Mouse (Mus musculus) limb, embryonic 14.5 days (tissue): ENCODE measurements at regions not wholly inside any gene's neighbourhood (a gene's known extent, or its start where the extent isn't known, plus 50 kb on each side); places are given as distances from the start of the nearest gene placed in this dataset.
"Not testable (repeated sequence)": the region's sequence is repeated elsewhere in the genome, so short reads cannot be mapped to it uniquely, and the experiment has no call there.

Experiments used
- ATAC-seq: fragments of 200-750 bp; cut with Nextera tagmentation; 2 replicates; pipeline ENCODE4 v1.8.0; 2017; ENCODE audit warnings: low read depth, moderate number of reproducible peaks, moderate TSS enrichment; ENCODE audit not compliant: low FRiP score
- DNase-seq: peaks from one replicate; pipeline ENCODE4 v3.0.0-alpha.2; 2015; ENCODE audit warnings: low spot score
- H3K27ac ChIP-seq: fragments of 300-500 bp; sonication (generic); replicated peaks from 2 replicates; pipeline ENCODE4 v1.5.1; 2014; ENCODE audit warnings: low read depth, mild to moderate bottlenecking, low read length, moderate library complexity, mixed read lengths
- H3K27me3 ChIP-seq: fragments of 300-500 bp; sonication (generic); 2 replicates; pipeline ENCODE4 v1.6.1; 2014; ENCODE audit warnings: low read length, mixed read lengths; ENCODE audit not compliant: control insufficient read depth, insufficient read depth
- H3K36me3 ChIP-seq: fragments of 300-500 bp; sonication (generic); 2 replicates; pipeline ENCODE4 v1.6.1; 2014; ENCODE audit warnings: mild to moderate bottlenecking, low read length, moderate library complexity, mixed read lengths; ENCODE audit not compliant: control insufficient read depth, insufficient read depth
- H3K4me1 ChIP-seq: fragments of 300-500 bp; sonication (generic); 2 replicates; pipeline ENCODE4 v1.6.1; 2014; ENCODE audit warnings: antibody characterized with exemption, low read length, mixed read lengths; ENCODE audit not compliant: control insufficient read depth, insufficient read depth
- H3K4me2 ChIP-seq: fragments of 300-500 bp; sonication (generic); replicated peaks from 2 replicates; pipeline ENCODE4 v1.6.1; 2014; ENCODE audit warnings: low read depth, mild to moderate bottlenecking, low read length, moderate library complexity; ENCODE audit not compliant: severe bottlenecking
- H3K4me3 ChIP-seq: fragments of 300-500 bp; sonication (generic); replicated peaks from 2 replicates; pipeline ENCODE4 v1.5.1; 2014; ENCODE audit warnings: low read length
- H3K9ac ChIP-seq: fragments of 300-500 bp; sonication (generic); 2 replicates; pipeline ENCODE4 v1.6.1; 2014; ENCODE audit warnings: mild to moderate bottlenecking, low read depth, low read length, moderate library complexity; ENCODE audit not compliant: severe bottlenecking
- H3K9me3 ChIP-seq: fragments of 300-500 bp; sonication (generic); 2 replicates; pipeline ENCODE4 v1.6.1; 2016; ENCODE audit warnings: low read length; ENCODE audit not compliant: control insufficient read depth
- POLR2A ChIP-seq: fragments of 200-500 bp; IDR thresholded peaks from 2 replicates; pipeline ENCODE4 v1.8.0; 2012; ENCODE audit warnings: inconsistent platforms, mild to moderate bottlenecking, moderate library complexity, borderline replicate concordance; ENCODE audit not compliant: insufficient read depth, insufficient read length; ENCODE audit errors: extremely low read depth
- WGBS: fragments of 180-500 bp; shearing (Covaris S2); extraction: QIAGEN DNeasy Blood & Tissue Kit; methylation state at CpG from one replicate; pipeline ENCODE4 v1.1.7; 2014; 5-methylcytosine and 5-hydroxymethylcytosine counted together

DNA sequence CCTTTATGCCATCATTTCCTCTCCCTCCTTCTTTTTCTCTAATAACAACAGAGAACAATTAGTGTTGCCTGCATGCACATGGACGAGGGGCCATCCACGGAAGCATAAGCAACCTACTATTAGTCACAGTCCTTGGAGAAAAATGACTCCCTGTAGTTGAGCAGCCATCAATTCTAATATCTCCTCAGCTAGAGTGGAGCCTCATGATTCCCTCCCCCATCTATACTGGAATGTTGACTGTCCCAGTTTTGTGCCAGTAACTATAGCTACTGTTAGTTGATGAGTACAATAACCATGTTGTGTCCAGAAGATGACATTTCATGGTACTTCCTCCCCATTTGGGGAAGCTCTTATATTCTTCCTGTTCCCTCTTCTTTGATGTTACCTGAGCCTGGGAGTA lies 64.3 kb upstream of the Rtn4 start:
- no peaks in the 10 kb centered on the region for H3K9me3 ChIP-seq
- no peaks in the 10 kb centered on the region for H3K27me3 ChIP-seq
- H3K27ac ChIP-seq: no peak overlapping the region
- 57% methylated on average over 2 of the region's 2 CpGs for WGBS
- DNase-seq (no peak), ATAC-seq (no peak)
- no peak overlapping the region for H3K4me2 ChIP-seq
- H3K4me1 ChIP-seq: no peaks in the 10 kb centered on the region
- H3K4me3 ChIP-seq: no peak overlapping the region
- H3K9ac ChIP-seq: no peak overlapping the region
- TF ChIP-seq POLR2A: no peak
- no peaks in the 10 kb centered on the region for H3K36me3 ChIP-seq

GRCm38 (mm10) chr11:29632486-29632885 lies 60.3 kb upstream of the Rtn4 start:
- no peak for TF ChIP-seq POLR2A
- ATAC-seq (no peak), DNase-seq (no peak)
- Histone ChIP-seq H3K4me1 (peaks cover 9% of the 10 kb centered on the region; the same call in 1 of the 2 replicates), H3K9me3 (no peaks in the 10 kb centered on the region), H3K4me2 (no peak overlapping the region), H3K27ac (no peak overlapping the region), H3K27me3 (no peaks in the 10 kb centered on the region), H3K36me3 (no peaks in the 10 kb centered on the region), H3K9ac (no peak overlapping the region), H3K4me3 (no peak overlapping the region)
- WGBS: 74% methylated on average over 1 of the region's 1 CpGs

DNA sequence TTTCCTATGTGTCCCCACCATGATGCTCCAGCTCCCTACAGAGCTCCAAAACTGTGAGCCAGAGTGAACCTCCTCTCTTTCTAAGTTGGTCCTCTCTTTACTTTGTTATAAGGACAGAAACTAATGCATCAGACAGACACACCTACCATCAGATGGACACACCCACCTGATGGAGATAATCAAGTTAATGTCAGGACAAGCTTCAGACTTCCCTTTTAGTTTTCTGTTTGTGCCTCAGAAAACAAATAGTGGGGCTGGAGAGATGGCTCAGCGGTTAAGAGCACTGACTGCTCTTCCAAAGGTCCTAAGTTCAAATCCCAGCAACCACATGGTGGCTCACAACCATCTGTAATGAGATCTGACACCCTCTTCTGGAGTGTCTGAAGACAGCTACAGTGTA lies 59.5 kb upstream of the Rtn4 start:
- not testable (repeated sequence) for H3K4me3 ChIP-seq, DNase-seq, H3K27me3 ChIP-seq, H3K9ac ChIP-seq, H3K27ac ChIP-seq, H3K9me3 ChIP-seq, H3K36me3 ChIP-seq, ATAC-seq, H3K4me2 ChIP-seq
- WGBS: 73% methylated on average over 1 of the region's 1 CpGs
- peaks cover 16% of the 10 kb centered on the region; the same call in 1 of the 2 replicates for H3K4me1 ChIP-seq

DNA sequence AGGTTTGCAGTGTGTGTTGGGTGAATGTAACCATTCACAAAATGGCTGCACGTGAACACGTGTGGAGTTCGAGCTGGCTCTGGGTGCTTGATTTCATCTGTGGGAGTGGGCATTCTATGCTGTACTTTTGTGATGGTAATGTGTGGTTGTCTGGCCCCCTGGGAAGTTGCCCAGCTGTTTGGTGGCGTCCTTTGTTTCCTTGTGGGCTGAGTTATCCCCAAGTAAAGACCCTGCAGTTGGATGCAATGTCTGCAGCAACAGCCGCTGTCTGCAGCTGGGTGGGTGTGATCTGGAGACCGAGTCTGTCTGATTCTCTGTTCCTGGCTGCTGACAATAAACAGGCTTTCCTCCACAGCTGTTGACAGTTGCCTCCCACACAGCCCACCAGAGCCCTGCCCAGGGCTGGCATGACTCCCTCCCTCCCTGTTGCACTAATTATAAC lies 56.0 kb upstream of the Rtn4 start:
- no peak overlapping the region for H3K27ac ChIP-seq
- 30% methylated on average over 6 of the region's 6 CpGs for WGBS
- H3K4me2 ChIP-seq: no peak overlapping the region

GRCm38 (mm10) chr11:29638093-29638669 lies 54.6 kb upstream of the Rtn4 start:
- no peak overlapping the region for H3K27ac ChIP-seq
- 59% methylated on average over 8 of the region's 8 CpGs for WGBS
- peak; percentile 85 for ATAC-seq

More for the DNA sequence above, 56.0 kb upstream of the Rtn4 start:
- TF ChIP-seq POLR2A: no peak
- ATAC-seq (peak; percentile 80), DNase-seq (peak; percentile 61)
- no peaks in the 10 kb centered on the region for H3K9me3 ChIP-seq
- no peaks in the 10 kb centered on the region for H3K36me3 ChIP-seq
- no peaks in the 10 kb centered on the region for H3K27me3 ChIP-seq
- peaks cover 20% of the 10 kb centered on the region; the same call in 1 of the 2 replicates for H3K4me1 ChIP-seq
- no peak overlapping the region for H3K4me3 ChIP-seq
- no peak overlapping the region for H3K9ac ChIP-seq

More at GRCm38 (mm10) chr11:29638093-29638669, 54.6 kb upstream of the Rtn4 start:
- DNase-seq: peak; percentile 65
- TF ChIP-seq POLR2A: no peak
- Histone ChIP-seq H3K4me3 (no peak overlapping the region), H3K4me1 (peaks cover 20% of the 10 kb centered on the region; the same call in 1 of the 2 replicates), H3K9me3 (no peaks in the 10 kb centered on the region), H3K36me3 (no peaks in the 10 kb centered on the region), H3K27me3 (no peaks in the 10 kb centered on the region), H3K4me2 (no peak overlapping the region), H3K9ac (no peak overlapping the region)
